Mouse (Mus musculus): ENCODE measurements around the gene Wdr5.
"Not testable (repeated sequence)": the region's sequence is repeated elsewhere in the genome, so short reads cannot be mapped to it uniquely, and the experiment has no call there.

Wdr5 gene

GRCm38 (mm10) chr2:27504113-27504885 lies 10.7 kb upstream of the Wdr5 start:
- DNase-seq (ENCODE audit: low spot score): no peak

GRCm38 (mm10) chr2:27505539-27505938 lies 9.4 kb upstream of the Wdr5 start:
- no peak for DNase-seq (ENCODE audit: low spot score)

GRCm38 (mm10) chr2:27506658-27507057 lies 8.3 kb upstream of the Wdr5 start:
- not testable (repeated sequence) for DNase-seq (ENCODE audit: low spot score)

DNA sequence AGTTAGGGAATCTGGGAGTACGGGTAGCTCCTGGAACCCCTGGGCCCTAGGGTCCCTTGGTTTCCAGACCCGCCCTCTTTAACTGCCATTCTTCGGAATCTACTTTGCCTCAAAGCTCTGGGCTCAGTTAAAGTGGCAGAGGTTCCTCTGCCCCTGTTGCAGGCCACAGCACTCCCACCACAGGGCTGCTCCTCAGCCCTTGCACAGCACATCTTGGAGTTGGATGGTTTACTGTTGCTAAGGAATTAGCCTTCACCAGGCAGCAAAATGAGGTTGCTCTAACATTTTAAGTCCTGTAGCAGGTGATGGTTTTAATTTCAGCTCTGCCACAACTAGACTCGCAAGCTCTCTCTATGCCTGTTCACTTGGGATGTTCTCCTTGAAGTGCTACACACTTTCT lies 7.4 kb upstream of the Wdr5 start, which contains the start of gene Brd3:
Gene Brd3, minus strand, starts transcription at position 101 of the 400 bp plus-strand sequence.
- no peak for DNase-seq (ENCODE audit: low spot score)

DNA sequence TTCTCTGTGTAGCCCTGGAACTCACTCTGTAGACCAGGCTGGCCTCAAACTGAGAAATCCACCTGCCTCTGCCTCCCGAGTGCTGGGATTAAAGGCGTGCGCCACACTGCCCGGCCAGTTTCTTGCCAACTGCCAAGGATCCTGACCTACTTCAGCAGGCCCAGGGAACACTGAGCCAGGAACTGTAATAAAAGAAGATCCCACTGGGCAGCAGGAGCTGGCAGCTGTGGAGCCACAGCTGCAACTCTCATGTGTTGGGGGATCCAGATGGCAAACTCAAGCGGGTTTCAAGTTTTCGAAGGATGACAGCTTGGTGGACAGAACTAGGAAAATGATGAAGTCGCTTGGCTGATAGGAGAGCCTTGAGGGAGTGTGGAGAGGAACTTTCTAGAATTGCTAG lies 4.3 kb upstream of the Wdr5 start:
- DNase-seq (ENCODE audit: low spot score): no peak

DNA sequence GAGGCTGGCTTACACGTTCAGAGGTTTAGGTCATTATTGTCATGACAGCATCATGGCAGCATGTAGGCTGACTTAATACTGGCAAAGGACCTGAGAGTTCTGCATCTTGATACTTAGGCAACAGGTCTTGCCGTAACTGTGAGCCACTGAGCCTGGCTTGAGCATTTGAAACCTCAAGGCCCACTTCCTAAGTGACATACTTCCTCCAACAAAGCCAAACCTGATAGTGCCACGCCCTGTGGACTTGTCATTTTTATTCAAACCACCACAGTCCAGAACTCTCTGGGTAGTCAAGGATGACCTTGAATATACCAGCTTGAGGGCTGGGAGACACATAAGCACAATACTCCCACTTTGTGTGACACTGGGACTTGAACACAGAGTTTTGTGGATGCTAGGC lies 2.0 kb upstream of the Wdr5 start:
- DNase-seq (ENCODE audit: low spot score): no peak

GRCm38 (mm10) chr2:27513861-27514260 lies 1.1 kb upstream of the Wdr5 start:
- DNase-seq (ENCODE audit: low spot score): peak; percentile 22

DNA sequence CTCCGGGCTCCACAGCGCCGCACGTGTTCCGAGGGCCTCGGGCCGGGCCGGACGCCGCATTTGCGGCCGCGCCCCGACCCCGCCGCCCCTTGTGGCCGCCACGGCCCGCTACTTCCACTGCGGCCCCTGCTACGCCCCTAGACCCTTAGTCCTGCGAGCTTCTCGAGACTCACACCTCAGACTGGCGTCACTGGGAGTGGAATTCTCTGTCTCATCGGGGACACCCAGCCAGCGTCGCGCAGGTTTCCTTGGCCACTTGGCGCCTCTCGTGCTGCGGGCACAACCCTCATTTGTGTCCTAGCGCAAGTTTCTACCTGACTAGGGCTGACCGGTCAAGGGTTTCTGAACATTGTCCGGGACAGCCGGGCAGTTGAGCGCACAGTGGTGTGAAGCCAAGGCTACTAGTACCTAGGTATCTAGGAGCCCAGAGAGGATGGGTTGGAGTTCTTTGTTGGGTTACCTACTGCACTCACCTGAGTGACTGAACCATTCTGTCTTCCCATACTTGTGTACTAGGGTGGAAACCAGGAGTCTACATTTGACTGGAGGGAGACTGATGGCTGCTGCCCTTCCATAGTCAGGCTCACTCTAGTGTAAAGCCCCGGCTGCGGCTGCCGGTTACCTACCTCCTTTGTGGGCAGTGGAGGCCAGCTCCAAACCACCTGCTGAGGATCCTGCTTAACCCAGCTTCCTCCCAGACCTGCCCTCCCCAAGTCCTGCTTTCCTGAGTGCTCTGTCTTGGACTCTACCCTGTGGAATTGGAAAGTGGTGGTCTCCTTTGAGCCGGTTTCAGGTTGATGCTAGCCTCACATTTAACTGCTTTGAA lies 597 bp downstream of the Wdr5 start:
- peak; percentile 11 for DNase-seq (ENCODE audit: low spot score)

- no peak for DNase-seq (ENCODE audit: low spot score)
Measured at GRCm38 (mm10) chr2:27516289-27516688, 1.3 kb downstream of the Wdr5 start.

GRCm38 (mm10) chr2:27518283-27518682 lies 3.3 kb downstream of the Wdr5 start:
- DNase-seq (ENCODE audit: low spot score): no peak

DNA sequence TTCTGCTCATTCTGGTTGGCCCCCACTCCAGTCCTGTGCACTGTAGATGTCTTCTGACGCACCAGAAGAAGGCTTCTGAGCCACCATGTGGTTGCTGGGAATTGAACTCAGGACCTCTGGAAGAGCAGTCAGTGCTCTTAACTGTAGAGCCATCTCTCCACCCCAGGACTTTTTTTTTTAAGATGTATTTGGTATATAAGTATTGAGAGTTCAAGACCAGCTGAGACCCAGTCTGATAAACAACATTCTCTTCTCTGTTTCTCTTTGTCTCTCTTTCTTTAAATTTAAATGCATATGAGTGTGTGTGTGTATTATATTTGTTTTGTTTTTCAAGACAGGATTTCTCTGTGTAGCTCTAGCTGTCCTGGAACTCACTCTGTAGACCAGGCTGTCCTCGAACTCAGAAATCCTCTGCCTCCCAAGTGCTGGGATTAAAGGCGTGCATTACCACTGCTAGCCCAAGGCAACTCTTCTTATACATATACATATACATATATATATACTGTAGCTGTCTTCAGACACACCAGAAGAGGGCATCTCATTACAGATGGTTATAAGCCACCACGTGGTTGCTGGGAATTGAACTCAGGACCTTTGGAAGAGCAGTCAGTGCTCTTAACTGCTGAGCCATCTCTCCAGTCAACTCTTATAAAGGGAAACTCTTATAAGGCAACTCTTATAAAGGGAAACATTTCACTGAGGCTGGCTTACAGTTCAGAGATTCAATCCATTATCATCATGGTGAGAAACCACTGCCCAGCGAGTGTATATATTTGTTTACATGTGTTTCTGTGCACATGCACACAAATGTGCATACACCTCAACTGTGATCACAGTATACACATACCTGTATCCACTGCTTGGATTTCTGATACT lies 23.7 kb downstream of the Wdr5 start:
- peak; percentile 11 for DNase-seq (ENCODE audit: low spot score)

DNA sequence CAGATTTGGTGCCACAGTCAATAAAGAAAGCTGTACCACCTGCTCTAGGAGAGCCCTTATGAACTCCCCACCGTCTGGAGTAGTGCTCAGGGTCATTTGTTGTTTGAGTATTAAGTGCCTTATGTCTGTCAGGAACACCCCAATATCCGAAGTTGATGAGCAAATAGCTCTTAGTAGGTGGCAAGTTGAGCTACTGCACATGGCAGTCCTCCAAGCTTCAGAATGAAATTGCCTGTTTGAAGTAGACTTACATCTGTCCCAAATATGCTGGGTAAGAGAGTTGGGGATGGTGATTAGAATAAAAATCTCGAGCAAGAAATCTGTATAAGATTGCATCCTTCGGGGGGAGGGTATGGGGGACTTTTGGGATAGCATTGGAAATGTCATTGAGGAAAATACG lies 24.4 kb downstream of the Wdr5 start:
- DNase-seq (ENCODE audit: low spot score): peak; percentile 26

GRCm38 (mm10) chr2:27539772-27540514 lies 25.0 kb downstream of the Wdr5 start:
- peak; percentile 98 for DNase-seq (ENCODE audit: low spot score)

- DNase-seq (ENCODE audit: low spot score): no peak
Measured at GRCm38 (mm10) chr2:27540515-27540836, 25.5 kb downstream of the Wdr5 start.

- no peak for DNase-seq (ENCODE audit: low spot score)
Measured at GRCm38 (mm10) chr2:27541225-27541624, 26.3 kb downstream of the Wdr5 start.

DNA sequence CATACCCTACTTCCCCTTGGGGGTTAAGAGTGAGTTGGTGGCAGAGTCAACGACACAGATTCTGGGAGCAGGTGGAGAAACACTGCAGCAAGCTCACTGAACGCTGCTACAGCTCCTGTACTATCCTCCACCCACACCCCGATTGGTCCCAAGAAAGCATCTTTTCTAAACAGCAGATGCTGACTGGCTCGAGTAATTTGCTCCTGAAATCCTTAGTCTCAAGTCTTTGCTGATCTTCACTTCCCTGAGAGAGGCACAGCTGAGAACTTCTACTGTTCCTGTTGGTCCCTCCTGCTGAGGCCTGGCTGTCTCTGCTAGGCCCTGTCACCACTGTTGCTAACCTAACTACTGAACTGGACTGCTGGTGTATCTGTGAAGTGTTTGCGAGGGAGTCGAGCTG lies 29.7 kb downstream of the Wdr5 start:
- DNase-seq (ENCODE audit: low spot score): no peak

GRCm38 (mm10) chr2:27545517-27545916 lies 30.6 kb downstream of the Wdr5 start:
- DNase-seq (ENCODE audit: low spot score): not testable (repeated sequence)

DNA sequence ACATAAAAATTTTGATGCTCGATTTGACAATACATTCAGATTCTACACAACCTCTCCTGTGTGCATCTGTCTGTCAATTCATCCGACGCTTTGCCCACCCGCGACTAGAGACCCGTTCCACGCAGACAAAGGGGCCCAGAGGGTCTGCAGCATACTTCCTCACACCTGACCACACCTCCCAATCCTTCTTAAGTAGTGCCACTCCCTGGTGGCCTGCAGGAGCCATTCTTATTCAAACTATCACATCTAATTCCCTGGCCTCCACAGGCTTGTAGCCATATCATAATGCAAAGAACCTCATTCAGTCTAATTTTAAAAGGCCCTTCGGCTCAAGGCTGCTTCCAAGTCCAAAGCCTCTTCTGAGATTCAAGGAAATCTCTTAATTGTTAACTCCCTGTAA lies 31.1 kb downstream of the Wdr5 start:
- not testable (repeated sequence) for DNase-seq (ENCODE audit: low spot score)

GRCm38 (mm10) chr2:27547326-27547725 lies 32.4 kb downstream of the Wdr5 start:
- no peak for DNase-seq (ENCODE audit: low spot score)

DNA sequence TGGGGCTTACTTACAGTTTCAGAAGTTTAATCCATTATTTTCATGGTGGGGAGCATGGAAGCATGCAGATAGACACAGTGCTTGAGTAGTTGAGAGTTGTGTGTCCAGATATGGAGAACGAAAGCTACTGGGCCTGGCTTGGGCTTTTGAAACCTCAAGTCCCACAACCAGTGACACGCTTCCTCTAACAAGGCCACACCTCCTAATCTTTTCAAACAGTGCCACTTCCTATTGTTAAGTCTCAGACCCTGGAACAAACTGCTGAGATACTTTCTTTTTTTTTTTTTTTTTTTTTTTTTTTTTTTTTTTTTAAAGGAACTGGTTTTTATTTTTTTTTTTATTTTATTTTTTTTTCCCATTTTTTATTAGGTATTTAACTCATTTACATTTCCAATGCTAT lies 33.0 kb downstream of the Wdr5 start:
- DNase-seq (ENCODE audit: low spot score): no peak

DNA sequence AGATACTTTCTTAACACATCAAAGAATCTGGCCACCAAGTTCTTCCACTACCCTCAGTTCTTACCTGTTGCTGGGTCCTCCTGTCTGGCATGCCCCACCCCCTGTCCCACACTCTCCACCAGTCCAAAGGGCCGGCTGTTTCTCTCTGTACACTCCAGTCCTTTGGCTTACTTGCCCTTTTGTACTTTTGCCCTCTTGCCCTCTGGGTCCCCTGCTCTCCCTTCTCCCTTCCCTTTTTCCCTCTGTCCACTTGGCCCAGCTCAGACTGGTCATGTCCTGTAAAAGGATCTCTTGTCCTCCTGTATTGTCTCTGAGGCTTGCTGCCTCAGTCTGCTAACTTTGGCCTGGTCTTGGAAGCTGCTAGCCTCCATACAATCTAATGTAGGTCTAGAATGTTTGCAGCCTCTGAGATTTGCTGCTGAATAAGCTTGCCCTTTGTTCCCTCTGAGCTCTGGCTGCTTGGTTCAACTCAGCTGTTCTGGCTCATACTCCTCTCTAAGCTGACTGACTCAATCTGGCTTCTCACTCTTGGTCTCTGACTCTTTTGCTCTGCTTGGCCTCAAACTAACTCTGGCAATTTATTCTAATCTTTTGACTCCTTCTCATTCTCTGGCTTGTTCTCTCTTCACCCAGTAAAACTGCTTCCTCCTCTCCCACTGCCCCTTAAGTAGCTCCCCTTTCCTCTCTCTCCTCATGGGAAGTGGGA lies 33.9 kb downstream of the Wdr5 start:
- no peak for DNase-seq (ENCODE audit: low spot score)

All from MN1 (cell line).